Mouse (Mus musculus) left cerebral cortex, adult 2 months (tissue): ENCODE measurements around the gene Slc6a20a. TPM values are rescaled to one million over a fixed set of nuclear protein-coding genes. Genes with fewer than 3 reads are reported as not detected.
"Not testable (repeated sequence)": the region's sequence is repeated elsewhere in the genome, so short reads cannot be mapped to it uniquely, and the experiment has no call there.

Experiments
- DNase-seq, 2 experiments: peaks; one replicate each; pipeline ENCODE4 v3.0.0; 2021 to 2022; ENCODE audit warnings: low spot score in 2 of 2, mixed read lengths in 1 of 2; ENCODE audit errors: extremely low spot score in 1 of 2
- H3K27ac ChIP-seq: fragments of 200-600 bp; 2 replicates; pipeline ENCODE4 v1.8.1; 2022
- H3K4me3 ChIP-seq: fragments of 200-600 bp; 2 replicates; pipeline ENCODE4 v1.8.1; 2022
- CTCF ChIP-seq: fragments of 200-600 bp; IDR thresholded peaks from 2 replicates; pipeline ENCODE4 v1.8.1; 2022; ENCODE audit warnings: antibody characterized with exemption, mild to moderate bottlenecking, moderate library complexity
- intact Hi-C: fragments of 180-260 bp; cut with DNase I; formaldehyde crosslinking; loops from one replicate; pipeline ENCODE4 v1.15.1; 2025
- total RNA-seq, 2 experiments: library from RNA; stranded (reverse); gene quantifications; 2 replicates each; pipeline ENCODE4 v1.2.3; 2021

Gene Slc6a20a
- total RNA-seq, 2 experiments from 2014 or later, result 18.9 to 24.4 TPM

DNA sequence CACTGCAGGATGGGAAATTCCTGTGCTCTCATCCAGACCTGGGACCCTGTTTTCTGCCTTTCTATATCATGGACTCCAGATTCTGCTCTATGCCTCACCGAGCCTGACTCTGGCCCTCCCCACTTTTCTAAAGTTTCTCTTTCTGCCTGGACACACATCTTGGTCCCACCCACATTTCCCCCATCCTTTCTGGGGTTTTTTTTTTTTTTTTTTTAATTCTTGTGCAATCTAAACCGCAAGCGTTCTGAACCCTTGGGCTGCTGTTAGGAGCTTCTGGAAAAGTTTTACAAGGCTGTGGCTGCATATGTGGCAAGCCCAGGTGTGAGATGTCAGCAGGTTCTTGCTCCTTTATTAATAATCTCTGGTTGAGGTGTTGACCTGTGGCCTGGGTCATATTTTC is 5.0 kb upstream of the Slc6a20a start:
- TF ChIP-seq CTCF, result no peak
- no peak for DNase-seq
- Histone ChIP-seq H3K4me3 (no peak overlapping the region), H3K27ac (no peak overlapping the region)
- intact Hi-C loops, result no loop called here

DNA sequence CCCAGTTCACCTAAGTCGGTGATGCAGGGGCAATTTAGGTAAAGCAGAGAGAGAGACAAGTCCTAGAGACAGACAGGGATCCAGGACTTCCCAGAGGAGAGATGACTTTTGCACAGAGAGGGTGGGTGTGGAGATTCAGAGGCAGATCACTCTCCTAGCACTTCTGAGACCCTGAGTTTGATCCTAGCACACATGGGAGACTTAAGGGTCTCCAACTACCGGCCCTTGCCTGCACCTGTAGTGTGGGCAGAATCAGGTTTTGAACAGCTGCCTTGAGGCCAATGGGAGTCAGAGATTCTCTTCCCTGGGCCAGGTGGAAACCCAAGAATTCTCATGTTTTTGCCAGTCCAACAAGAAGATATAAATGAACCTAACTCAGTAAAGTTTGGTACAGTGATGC is 513 bp upstream of the Slc6a20a start:
- DNase-seq, result no peak
- Histone ChIP-seq H3K27ac (no peak overlapping the region), H3K4me3 (peak overlapping the region; percentile 40; the same call in 1 of the 2 replicates)
- no peak for TF ChIP-seq CTCF
- intact Hi-C loops, result no loop called here

DNA sequence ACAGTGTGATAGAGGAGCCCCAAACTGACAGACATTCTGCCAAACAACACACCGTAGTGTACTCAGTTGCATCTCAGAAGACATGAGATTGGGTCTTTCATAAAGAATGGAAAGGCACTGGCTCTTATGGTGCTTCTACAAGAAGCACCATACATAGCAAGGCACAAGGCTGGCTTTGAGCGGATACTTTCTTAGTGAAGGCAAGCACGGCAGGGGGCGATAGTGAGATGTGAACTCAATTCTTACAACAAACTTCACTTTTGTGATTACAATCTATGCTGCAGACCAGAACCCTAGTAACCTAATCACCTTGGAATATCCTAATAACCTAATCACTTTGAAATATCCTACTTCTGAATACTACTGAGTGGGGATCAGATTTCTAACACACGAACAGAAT is 13.0 kb downstream of the Slc6a20a start:
- TF ChIP-seq CTCF, result peak; percentile 53
- no peak overlapping the region for H3K27ac ChIP-seq
- intact Hi-C loops, result no loop called here
- DNase-seq, result peak in 1 of 2 experiments; percentile 16
- no peak overlapping the region for H3K4me3 ChIP-seq

DNA sequence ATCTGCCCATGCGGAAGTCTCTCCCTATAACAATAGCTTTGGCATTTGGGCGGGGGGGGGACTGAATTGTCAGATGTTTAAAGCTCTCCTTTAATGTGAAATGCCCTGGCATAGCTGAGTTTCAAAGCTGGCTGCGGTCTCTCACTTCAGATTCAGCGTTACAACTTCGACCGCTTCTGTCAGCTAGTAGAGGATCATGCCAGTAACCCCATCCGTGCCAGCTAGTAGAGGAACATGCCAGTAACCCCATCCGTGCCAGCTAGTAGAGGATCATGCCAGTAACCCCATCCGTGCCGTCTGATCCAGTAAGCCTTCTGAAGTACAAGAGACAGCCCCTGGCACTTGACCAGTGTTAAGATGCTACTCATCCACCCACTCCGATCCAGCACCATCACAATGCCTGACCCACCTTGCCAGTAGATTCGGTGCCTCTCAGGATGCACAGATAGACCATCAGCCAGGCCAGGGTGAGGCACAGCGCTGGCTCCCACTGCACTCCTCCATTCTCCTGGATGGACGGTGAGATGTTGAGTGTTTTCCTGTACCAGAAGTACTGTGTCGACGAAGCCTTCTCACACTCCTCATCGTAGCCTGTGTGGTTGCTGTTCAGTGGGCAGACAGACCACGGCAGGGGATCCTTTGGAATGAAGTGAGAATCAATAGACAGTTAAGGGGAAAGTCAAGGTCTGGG is 18.6 kb downstream of the Slc6a20a start:
- intact Hi-C loops, result loop anchor here (2.0 kb wide), 1 partner anchor 51 kb away; no protein-coding TSS in a partner anchor
- DNase-seq, H3K27ac ChIP-seq: not testable (repeated sequence)

DNA sequence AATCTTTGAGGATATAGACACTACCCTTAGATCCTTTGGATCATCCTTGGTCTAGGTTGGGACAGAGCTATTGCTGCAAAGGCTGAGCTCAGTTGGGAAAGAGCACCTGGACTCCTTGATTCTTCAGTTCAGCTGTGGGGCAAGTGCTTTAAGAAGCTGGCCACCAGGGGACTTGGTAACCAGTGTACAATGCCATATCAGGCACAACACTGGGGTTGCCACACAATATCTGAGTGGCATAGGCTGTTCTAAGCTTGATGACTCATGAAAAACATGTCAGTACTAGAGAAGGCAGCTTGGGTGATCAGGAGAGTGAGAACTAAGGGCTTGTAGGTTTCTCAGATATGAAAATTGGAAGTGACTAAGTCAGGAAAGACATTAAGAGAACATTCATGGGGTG is 19.7 kb downstream of the Slc6a20a start:
- Histone ChIP-seq H3K4me3 (no peak overlapping the region), H3K27ac (no peak overlapping the region)
- DNase-seq, result no peak
- TF ChIP-seq CTCF, result no peak; the same call in 1 of the 2 replicates
- intact Hi-C loops, result no loop called here

More for the DNA sequence above, 18.6 kb downstream of the Slc6a20a start:
- not testable (repeated sequence) for H3K4me3 ChIP-seq

DNA sequence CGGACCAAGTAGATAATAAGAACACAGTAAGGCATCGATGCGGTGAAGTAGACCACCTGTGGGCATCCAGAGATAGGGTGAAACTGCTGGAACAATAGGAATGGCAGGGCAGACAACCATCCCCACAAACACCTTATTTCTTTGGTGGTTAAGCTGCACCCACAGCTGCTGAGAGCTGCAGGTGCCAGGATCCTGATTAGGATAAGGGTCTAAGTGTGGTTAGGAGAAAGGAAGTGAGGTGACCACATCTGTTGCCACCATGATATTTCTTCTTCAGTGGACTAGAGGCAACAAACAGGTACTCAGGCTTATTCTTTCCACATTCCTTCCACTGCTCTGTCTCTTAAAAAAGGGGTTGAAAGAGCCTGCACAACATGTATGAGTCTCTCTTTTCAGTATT is 21.2 kb downstream of the Slc6a20a start:
- no peak overlapping the region for H3K4me3 ChIP-seq
- TF ChIP-seq CTCF, result no peak
- DNase-seq, result no peak
- intact Hi-C loops, result no loop called here
- H3K27ac ChIP-seq, result no peak overlapping the region

DNA sequence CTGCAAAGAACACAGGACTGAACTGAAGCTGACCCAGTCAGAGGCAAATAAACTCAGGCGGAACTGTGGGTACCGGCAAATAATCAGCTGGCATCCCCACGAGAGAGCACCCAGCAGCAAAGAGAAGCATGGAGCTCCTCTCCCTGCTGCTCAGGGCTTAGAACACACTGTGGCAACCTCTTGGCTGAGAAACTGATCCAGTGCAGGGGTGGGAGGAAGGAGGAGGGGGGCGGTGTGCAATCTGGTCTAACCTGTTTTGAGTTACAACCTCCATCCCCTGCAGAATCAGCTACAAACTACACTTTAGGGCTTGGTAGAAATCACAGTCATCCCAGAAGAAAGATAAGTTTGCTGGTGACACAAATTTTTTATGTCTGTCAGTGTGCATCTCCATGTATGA is 27.3 kb downstream of the Slc6a20a start:
- intact Hi-C loops, result no loop called here

DNA sequence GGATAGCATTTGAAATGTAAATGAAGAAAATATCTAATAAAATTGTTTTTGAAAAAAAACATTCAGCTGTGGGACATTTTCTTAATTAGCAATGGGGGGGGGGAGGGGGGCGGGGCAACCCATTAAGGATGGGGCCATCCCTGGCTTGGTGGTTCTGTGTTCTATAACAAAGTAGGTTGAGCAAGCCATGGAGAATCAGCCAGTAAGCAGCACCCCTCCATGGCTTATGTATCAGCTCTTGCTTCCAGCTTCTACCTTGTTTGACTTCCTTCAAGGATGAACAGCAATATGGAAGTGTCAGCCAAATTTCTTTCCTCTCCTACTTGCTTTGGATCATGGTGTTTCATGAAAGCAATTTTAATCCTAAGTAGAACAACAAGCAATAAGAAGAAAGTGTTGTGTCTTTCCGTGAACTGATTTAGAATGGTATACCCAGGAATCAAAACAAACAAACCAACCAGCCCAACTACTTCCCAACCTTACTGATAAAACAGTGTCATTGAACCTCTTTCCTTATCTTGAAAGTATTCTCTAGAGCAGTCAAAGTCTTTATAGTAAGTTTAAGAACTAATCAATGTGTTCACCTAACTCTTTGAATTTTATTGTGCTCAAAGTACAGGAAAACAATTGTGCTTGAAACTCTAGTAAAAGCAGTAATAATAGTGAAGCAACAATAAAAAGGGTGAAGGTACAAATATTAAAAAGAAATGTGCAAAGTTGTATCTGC is 28.7 kb downstream of the Slc6a20a start:
- intact Hi-C loops, result no loop called here
- Histone ChIP-seq H3K4me3 (no peak overlapping the region), H3K27ac (no peak overlapping the region)
- no peak for DNase-seq
- TF ChIP-seq CTCF, result no peak

More for the DNA sequence above, 27.3 kb downstream of the Slc6a20a start:
- H3K4me3 ChIP-seq, result no peak overlapping the region
- no peak for TF ChIP-seq CTCF
- DNase-seq, result no peak
- no peak overlapping the region for H3K27ac ChIP-seq

DNA sequence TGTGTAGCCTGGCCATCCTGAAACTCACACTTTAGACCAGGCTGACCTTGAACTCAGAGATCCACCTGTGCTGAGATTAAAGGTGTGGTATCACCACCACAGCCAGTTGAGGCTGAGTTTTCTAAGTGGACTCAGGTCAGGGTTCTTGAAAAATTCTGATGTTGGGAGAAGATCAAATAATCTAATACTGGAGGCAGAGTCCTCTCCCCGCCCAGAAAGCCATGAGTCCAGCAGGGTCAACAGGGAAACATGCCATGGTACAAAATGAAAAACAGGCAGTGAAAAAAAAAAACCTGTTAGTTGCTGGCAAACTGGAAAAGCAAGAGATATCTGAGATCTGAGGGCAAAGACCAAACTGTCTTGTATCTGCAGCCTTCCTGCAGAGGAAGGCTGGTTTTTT is 38.6 kb downstream of the Slc6a20a start:
- DNase-seq, result no peak
- intact Hi-C loops, result no loop called here
- Histone ChIP-seq H3K4me3 (no peak overlapping the region), H3K27ac (no peak overlapping the region)
- TF ChIP-seq CTCF, result no peak

DNA sequence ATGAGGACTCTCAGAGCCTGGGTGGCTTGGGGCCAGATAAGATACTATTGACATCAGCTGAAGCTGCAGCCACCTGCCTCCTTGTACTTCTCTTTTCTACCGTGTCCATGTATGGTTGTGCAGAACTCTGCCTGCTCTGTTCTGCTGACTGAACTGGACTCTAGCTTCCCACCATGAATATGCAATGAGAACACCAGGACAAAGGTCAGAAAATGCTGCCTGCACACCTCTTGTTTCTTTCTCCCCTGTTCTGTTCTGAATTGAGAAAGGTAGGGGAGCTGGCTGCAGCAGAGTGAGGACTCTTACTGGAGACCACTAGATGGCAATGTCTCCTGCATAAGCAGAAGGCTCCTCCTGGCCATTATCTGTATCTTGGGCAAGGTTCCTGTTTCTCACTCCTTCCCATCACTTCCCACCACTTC is 40.0 kb downstream of the Slc6a20a start:
- TF ChIP-seq CTCF, result peak; percentile 83
- DNase-seq, result peak in 1 of 2 experiments; percentile 14
- intact Hi-C loops, result loop anchor here (1.0 kb wide), 1 partner anchor 158 kb away; no protein-coding TSS in a partner anchor
- H3K27ac ChIP-seq, result no peak overlapping the region
- H3K4me3 ChIP-seq, result no peak overlapping the region

DNA sequence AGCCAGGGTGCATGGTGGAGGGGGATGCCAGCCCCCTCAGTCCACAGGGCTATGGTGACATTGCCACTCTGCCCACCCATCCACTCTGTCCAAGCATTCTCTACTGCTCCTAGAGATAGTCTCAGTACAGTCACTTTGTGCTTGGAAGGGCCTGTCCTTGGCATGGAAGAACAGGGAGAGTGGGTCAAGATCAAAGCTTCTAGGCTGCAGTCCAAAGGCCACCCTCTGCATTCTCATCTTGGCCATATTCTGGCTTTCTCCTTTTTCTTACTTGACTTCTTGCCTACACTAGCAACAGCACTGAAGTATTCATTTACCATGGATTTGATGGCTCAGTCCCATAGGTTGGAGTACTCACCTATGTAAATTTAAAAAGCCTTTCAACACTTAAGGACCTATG is 40.5 kb downstream of the Slc6a20a start:
- no peak overlapping the region for H3K27ac ChIP-seq
- intact Hi-C loops, result no loop called here
- no peak for DNase-seq
- no peak overlapping the region for H3K4me3 ChIP-seq
- TF ChIP-seq CTCF, result no peak

DNA sequence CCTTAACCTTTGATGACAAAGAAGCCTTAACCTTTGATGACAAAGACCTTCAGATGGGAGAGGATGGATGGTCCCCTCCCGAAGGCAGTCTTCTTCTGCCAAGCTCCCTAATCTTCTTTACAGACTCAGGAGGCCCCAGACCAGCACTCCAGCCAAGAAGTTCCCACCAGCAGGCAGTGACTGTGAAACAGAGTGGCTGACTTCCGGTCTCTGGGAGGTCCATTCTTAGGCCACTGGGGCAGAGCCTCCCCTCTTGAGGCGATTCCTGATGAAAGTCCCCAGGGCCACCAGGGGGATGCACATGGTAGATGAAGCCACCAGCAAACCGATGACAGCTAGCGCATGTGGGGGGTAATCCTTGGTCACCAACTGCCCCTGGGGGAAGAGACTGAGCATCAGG is 41.9 kb downstream of the Slc6a20a start:
- intact Hi-C loops, result no loop called here
- DNase-seq, result no peak
- no peak for TF ChIP-seq CTCF

More for the DNA sequence above, 41.9 kb downstream of the Slc6a20a start:
- no peak overlapping the region for H3K4me3 ChIP-seq
- H3K27ac ChIP-seq, result no peak overlapping the region
